In genomic region chr12:86896441-86896890, GRCm38 (mm10) we compare ENCODE assay signal across 8 mouse cellular contexts. TPM values are rescaled to one million over a fixed set of nuclear protein-coding genes. Genes with fewer than 3 reads are reported as not detected.
DNase-seq lines count a peak whose midpoint lies in the region; ATAC-seq and TF ChIP-seq lines count a peak whose summit lies in the region.

No protein-coding gene starts in this region.

- H3K27me3 ChIP-seq in forebrain, postnatal 0 days (ENCODE audit: insufficient read depth, low read length) = no peaks in the 10 kb centered on the region
- H3K27me3 ChIP-seq in liver, postnatal 0 days (ENCODE audit: insufficient read depth, low read length) = no peaks in the 10 kb centered on the region

- H3K9ac ChIP-seq in forebrain, postnatal 0 days = peak overlapping the region; percentile 53
- peak overlapping the region; percentile 34; the same call in 1 of the 2 replicates for H3K9ac ChIP-seq in liver, postnatal 0 days (replicated peaks)

- TF ChIP-seq CTCF in left cerebral cortex, adult 2 months (IDR thresholded peaks at IDR 0.05) = no peak
- no peak for TF ChIP-seq CTCF in forebrain, postnatal 0 days (IDR thresholded peaks at IDR 0.05; ENCODE audit: low read depth)
- TF ChIP-seq CTCF in liver, postnatal 0 days (IDR thresholded peaks at IDR 0.05; ENCODE audit: low read depth) = no peak

- ATAC-seq in forebrain, postnatal 0 days = no peak
- ATAC-seq in liver, postnatal 0 days = no peak

- peaks cover 58% of the 10 kb centered on the region for H3K4me1 ChIP-seq in forebrain, postnatal 0 days (ENCODE audit: insufficient read depth)
- H3K4me1 ChIP-seq in liver, postnatal 0 days (ENCODE audit: insufficient read depth) = peaks cover 74% of the 10 kb centered on the region

- H3K4me3 ChIP-seq in left cerebral cortex, adult 2 months = no peak overlapping the region
- H3K4me3 ChIP-seq in forebrain, postnatal 0 days (ENCODE audit: low read depth, low read length) = 0 out of 2 replicates have a peak overlapping the region, but pooled peaks have one; percentile 1
- no peak overlapping the region for H3K4me3 ChIP-seq in liver, postnatal 0 days (ENCODE audit: low read depth, low read length)

- no peaks in the 10 kb centered on the region for H3K36me3 ChIP-seq in forebrain, postnatal 0 days (ENCODE audit: insufficient read depth)
- H3K36me3 ChIP-seq in liver, postnatal 0 days (replicated peaks; ENCODE audit: insufficient read depth, low read length) = no peaks in the 10 kb centered on the region

- intact Hi-C loops in left cerebral cortex, adult 2 months (cut with DNase I) = no loop called here

- 6% methylated on average over 7 of the region's 7 CpGs for WGBS in forebrain, postnatal 0 days
- 49% methylated on average over 7 of the region's 7 CpGs for WGBS in liver, postnatal 0 days (ENCODE audit: insufficient replicate concordance)

- H3K4me2 ChIP-seq in forebrain, postnatal 0 days (ENCODE audit: low read depth) = peak overlapping the region; percentile 54
- 0 out of 2 replicates have a peak overlapping the region, but pooled peaks have one; percentile 22 for H3K4me2 ChIP-seq in liver, postnatal 0 days (ENCODE audit: low read depth, low read length)

- H3K9me3 ChIP-seq in forebrain, postnatal 0 days (ENCODE audit: low read length) = no peaks in the 10 kb centered on the region
- H3K9me3 ChIP-seq in liver, postnatal 0 days (ENCODE audit: low read length) = no peaks in the 10 kb centered on the region

- no peak for TF ChIP-seq EP300 in liver, postnatal 0 days (IDR thresholded peaks at IDR 0.05; ENCODE audit: low read depth)

- peak overlapping the region; percentile 88 for H3K27ac ChIP-seq in left cerebral cortex, adult 2 months
- H3K27ac ChIP-seq in forebrain, postnatal 0 days (ENCODE audit: low read depth, low read length) = peak overlapping the region; percentile 96
- peak overlapping the region; percentile 99 for H3K27ac ChIP-seq in liver, postnatal 0 days (ENCODE audit: low read depth)

- no peak for DNase-seq in left cerebral cortex, adult 2 months (ENCODE audit: extremely low spot score in 1 of 2, low spot score in 2 of 2)
- DNase-seq in left cerebral cortex, adult 11 months (ENCODE audit: low spot score) = no peak
- DNase-seq in brain, adult 2 months (ENCODE audit: low read depth, low spot score) = peak; percentile 86
- DNase-seq in forebrain, postnatal 0 days = peak; percentile 63
- no peak for DNase-seq in liver, postnatal 0 days
- peak; percentile 2 for DNase-seq in yolk sac, embryonic 10.5 days (ENCODE audit: low spot score)
- DNase-seq in spleen, postnatal 36 days (ENCODE audit: low spot score in 2 of 2) = no peak
- no peak for DNase-seq in kidney, postnatal 4 days

RNA-seq across cellular contexts. Expression of gene Irf2bpl, which starts 11.9 kb away (rescaled TPM):
- total RNA-seq in left cerebral cortex, adult 2 months (2021) = 10 to 100 TPM; 74.3 to 80.8 TPM
- 134 and 161 TPM in 2 replicates for total RNA-seq in forebrain, postnatal 0 days (2014; rRNA removed)
- 86.3 and 95.7 TPM in 2 replicates for polyA plus RNA-seq in forebrain, postnatal 0 days (2015; fragmentation: Nextera tagmentation; extraction: Ambion mirVana)
- polyA plus RNA-seq in liver, postnatal 0 days (2015; fragmentation: Nextera tagmentation; extraction: Ambion mirVana) = 5.0 and 5.3 TPM in 2 replicates

RNA-seq across cellular contexts. Expression of gene Cipc, which starts 50.4 kb away (rescaled TPM):
- total RNA-seq in left cerebral cortex, adult 2 months (2021) = 10 to 100 TPM; 79.8 to 91.6 TPM
- 53.1 and 62.9 TPM in 2 replicates for total RNA-seq in forebrain, postnatal 0 days (2014; rRNA removed)
- 28.4 and 38.1 TPM in 2 replicates for polyA plus RNA-seq in forebrain, postnatal 0 days (2015; fragmentation: Nextera tagmentation; extraction: Ambion mirVana)
- 4.4 and 4.7 TPM in 2 replicates for polyA plus RNA-seq in liver, postnatal 0 days (2015; fragmentation: Nextera tagmentation; extraction: Ambion mirVana)

Comparison
In these comparisons a context has a peak if more than half of its experiments do, and no peak if none do; other contexts are left out.
1. DNase-seq: peak in brain, adult 2 months (single experiment), forebrain, postnatal 0 days (single experiment) and yolk sac, embryonic 10.5 days (single experiment); none in left cerebral cortex, adult 2 months (0 of 2), left cerebral cortex, adult 11 months (single experiment), liver, postnatal 0 days (single experiment), spleen, postnatal 36 days (0 of 2) and kidney, postnatal 4 days (0 of 2).
2. Peak in every context shown above with its lines, with median percentiles within 50 percentile points of each other: H3K27ac ChIP-seq.